Mouse (Mus musculus): ENCODE measurements around the gene Nckap5l. TPM values are rescaled to one million over a fixed set of nuclear protein-coding genes. Genes with fewer than 3 reads are reported as not detected.
A peak's percentile ranks its signal among the peaks of the same experiment; 100 is the strongest.
"Not testable (repeated sequence)": the region's sequence is repeated elsewhere in the genome, so short reads cannot be mapped to it uniquely, and the experiment has no call there.

Gene Nckap5l
- total RNA-seq, 2 experiments from 2014 or later: 6.9 to 8.8 TPM

GRCm38 (mm10) chr15:99470971-99471676, 13.6 kb upstream of the Nckap5l start:
- DNase-seq: peak; percentile 71 to 74
- intact Hi-C loops (cut with DNase I): loop anchor here (1.0 to 5.0 kb wide), 2 partner anchors 55 to 154 kb away; no protein-coding TSS in a partner anchor

GRCm38 (mm10) chr15:99470224-99470761, 12.7 kb upstream of the Nckap5l start:
- peak; percentile 49 to 62 for DNase-seq
- intact Hi-C loops (cut with DNase I): loop anchor here (5.0 kb wide), 1 partner anchor 153 kb away; no protein-coding TSS in a partner anchor

GRCm38 (mm10) chr15:99469736-99470135, 12.2 kb upstream of the Nckap5l start:
- intact Hi-C loops (cut with DNase I): loop anchor here (5.0 kb wide), 1 partner anchor 152 kb away; no protein-coding TSS in a partner anchor
- peak in 1 of 2 experiments; percentile 24 for DNase-seq

- intact Hi-C loops (cut with DNase I): no loop called here
These were observed 11.5 kb upstream of the Nckap5l start for GRCm38 (mm10) chr15:99469067-99469466.

GRCm38 (mm10) chr15:99463194-99463593, 5.6 kb upstream of the Nckap5l start:
- DNase-seq: no peak
- intact Hi-C loops (cut with DNase I): no loop called here

More at GRCm38 (mm10) chr15:99469067-99469466, 11.5 kb upstream of the Nckap5l start:
- peak; percentile 80 to 86 for DNase-seq

- DNase-seq: peak; percentile 70 to 81
- intact Hi-C loops (cut with DNase I): loop anchor here (5.0 kb wide), 1 partner anchor 135 kb away; no protein-coding TSS in a partner anchor
These were observed 464 bp downstream of the Nckap5l start for GRCm38 (mm10) chr15:99456963-99457605.

DNA sequence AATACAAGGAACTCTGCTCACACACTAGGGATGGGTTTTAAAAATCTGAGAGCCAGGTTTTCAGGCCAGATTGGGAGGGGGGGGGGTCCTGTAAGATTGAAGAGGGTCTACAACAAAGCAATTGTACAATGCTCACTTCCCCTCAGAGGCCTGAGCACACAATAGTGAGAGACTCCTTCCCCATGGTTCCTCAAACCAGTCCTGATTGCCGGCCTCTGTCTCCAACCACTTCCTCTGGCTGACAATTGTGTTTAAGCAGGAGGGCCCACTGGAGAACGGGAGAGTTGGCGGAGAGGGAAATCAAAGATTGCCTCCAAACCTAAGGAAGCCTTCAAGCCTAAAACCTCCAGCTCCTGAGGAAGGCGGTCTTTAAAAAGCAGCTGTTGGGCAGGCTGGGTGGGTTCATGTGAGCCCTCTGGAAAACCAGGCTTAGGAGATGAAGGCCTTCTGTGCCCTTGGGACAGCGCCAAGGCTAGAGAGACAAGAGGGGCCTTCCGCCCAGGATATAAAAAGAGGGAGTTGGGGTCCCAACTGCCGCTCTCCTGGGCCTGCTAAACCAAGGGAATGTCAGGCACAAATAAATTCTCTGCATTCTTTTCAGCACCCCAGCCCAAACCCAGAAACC, 1.1 kb downstream of the Nckap5l start:
- intact Hi-C loops (cut with DNase I): loop anchor here (5.0 kb wide), 1 partner anchor 134 kb away; no protein-coding TSS in a partner anchor
- peak in 1 of 2 experiments; percentile 29 for DNase-seq

DNA sequence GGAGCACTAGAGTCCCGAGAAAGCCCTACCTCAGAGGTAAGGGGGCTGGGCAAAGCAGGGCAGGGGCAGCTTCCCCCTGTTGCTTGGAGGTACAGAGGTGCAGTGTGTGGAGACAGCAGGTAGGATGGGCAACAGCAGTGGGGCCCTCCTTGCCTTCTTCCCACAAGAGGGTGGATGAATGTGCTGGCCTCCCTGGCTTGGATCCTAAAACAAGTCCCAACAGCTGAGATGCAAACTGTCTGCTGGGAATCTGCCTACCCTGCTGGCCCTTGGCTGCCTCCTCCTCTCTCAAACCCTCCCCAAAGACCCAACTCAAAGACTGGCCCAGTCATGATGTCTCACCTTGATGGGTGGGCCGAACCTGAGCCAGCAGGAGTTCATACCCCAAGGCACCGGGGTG, 2.1 kb downstream of the Nckap5l start:
- intact Hi-C loops (cut with DNase I): loop anchor here (5.0 kb wide), 1 partner anchor 133 kb away; no protein-coding TSS in a partner anchor
- no peak for DNase-seq

DNA sequence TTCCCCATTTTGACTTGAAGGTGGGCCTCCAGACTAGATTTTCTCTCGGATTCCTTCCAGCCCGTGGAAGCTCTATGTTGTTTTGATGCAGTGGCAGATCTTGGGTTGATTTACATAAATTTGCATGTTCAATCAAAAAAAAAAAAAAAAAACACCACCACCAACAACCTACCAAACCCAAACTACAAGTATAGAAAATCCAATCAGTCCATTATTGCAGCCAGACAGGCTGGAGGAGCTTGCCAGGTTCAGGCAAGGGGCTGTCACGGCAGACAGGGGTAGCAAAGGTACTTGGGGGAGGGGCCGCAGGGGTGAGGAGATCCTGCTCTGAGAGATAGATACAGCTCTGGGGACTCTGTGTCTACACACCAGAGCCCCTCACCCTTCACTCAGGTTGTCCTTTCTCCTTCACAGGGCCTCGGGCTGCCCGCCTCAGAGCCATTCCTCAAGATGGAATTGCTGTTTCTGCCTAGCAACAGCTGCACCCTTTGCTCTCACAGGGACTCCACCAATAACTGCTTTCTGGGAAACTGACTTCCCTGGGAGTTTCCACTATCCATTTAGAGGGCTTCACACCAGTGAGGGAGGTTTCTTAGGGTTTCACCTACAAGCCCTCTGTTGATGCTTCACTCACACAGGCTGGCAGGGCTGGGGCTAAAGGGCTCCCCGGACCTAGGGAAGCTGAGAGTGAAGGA, 2.8 kb downstream of the Nckap5l start:
- intact Hi-C loops (cut with DNase I): loop anchor here (5.0 kb wide), 1 partner anchor 132 kb away; no protein-coding TSS in a partner anchor
- DNase-seq: no peak

DNA sequence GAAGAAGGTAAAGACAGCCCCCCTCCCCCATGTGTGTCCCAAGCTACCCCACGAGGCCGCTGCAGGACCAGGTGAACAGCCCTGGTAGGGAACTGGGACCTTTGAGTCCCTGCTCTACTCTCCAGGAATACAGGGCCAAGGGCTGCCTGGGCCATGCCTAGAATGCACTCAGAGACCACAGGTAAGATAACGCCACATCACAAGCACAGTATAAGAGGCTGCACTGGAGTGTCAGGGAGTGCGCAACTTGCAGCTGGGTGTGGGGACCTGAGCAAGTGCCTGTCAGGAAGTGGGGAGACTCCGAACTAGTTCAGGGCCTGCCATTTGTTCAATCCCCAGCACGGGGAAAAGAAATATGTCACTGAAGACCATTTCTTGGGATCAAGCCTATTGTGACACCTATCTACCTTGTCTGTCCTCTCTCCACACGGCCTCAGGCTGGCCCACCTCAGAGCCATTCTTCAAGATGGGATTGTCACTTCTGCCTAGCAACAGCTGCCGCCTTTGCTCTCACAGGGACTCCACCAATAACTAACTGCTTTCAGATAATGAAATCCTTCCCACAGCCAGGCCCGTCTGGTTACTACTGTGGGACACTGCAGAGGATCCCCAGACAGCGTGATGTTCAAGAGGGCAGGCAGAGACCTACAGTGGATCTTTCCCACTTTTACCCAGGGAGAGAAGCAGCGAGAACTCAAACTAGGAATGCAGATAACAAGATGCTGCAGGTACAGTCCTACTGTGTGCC, 4.2 kb downstream of the Nckap5l start:
- intact Hi-C loops (cut with DNase I): no loop called here
- no peak for DNase-seq

DNA sequence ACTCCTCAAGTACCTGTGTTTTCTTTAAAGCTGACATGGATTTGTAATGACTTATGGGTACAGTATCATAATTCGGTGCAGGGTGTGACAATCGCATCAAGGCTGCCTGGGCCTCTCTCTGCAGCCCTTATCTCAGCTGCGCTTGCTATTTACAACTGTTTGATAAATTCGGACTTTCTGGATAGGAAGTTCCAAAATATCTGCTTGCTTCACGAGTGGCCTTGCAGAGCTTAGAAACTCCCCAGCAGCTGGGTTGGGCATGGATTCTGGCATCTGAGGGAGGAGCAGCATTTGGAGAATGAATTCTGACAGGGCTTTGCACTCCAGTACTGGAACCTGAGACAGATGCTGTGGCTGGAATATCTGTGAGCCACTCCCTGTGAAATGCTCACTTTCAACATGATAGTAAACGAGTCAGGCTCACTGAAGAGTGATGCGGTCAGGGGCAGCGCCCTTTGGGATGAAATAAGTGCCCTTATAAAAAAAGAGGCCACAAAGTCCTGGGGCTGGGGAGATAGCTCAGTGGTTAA, 7.7 kb downstream of the Nckap5l start:
- intact Hi-C loops (cut with DNase I): no loop called here
- no peak for DNase-seq

- intact Hi-C loops (cut with DNase I): no loop called here
- DNase-seq: peak; percentile 56 to 71
These were observed 8.3 kb downstream of the Nckap5l start for GRCm38 (mm10) chr15:99449131-99449750.

DNA sequence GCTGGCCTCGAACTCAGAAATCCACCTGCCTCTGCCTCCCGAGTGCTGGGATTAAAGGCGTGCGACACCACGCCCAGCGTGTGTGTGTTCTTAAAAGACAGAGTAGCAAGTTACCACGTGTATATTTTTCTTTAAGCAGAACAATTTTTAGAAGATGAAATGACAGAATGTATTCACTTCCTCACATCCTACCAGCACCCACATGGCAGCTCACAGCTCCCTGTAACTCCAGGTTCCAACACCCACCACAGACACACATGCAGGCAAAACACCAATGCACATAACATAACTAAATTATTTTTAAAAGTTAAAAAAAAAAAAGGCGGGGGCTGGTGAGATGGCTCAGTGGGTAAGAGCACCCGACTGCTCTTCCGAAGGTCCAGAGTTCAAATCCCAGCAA, 11.4 kb downstream of the Nckap5l start:
- DNase-seq; intact Hi-C loops (cut with DNase I): not testable (repeated sequence)

- DNase-seq: no peak
- intact Hi-C loops (cut with DNase I): no loop called here
These were observed 12.0 kb downstream of the Nckap5l start for GRCm38 (mm10) chr15:99445567-99445966.

DNA sequence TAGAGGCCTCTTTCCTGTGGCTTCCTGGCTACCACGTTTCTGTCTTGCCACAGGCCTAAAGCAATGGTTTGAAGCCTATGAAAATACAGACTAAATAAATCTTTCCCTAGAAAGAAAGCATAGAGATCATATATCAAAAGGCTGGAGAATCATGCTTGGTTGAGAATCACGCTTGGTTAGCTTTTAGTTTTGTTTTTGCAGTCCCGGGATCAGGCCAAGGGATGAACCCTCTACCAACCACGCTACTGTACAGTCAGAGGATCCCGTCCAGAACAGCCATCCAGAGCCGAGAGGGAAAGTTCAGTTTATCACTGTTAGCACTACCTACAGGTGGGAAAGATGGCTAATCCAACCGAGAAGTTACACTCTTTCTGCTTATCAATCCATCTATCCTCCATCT, 15.2 kb downstream of the Nckap5l start:
- intact Hi-C loops (cut with DNase I): no loop called here
- no peak for DNase-seq

DNA sequence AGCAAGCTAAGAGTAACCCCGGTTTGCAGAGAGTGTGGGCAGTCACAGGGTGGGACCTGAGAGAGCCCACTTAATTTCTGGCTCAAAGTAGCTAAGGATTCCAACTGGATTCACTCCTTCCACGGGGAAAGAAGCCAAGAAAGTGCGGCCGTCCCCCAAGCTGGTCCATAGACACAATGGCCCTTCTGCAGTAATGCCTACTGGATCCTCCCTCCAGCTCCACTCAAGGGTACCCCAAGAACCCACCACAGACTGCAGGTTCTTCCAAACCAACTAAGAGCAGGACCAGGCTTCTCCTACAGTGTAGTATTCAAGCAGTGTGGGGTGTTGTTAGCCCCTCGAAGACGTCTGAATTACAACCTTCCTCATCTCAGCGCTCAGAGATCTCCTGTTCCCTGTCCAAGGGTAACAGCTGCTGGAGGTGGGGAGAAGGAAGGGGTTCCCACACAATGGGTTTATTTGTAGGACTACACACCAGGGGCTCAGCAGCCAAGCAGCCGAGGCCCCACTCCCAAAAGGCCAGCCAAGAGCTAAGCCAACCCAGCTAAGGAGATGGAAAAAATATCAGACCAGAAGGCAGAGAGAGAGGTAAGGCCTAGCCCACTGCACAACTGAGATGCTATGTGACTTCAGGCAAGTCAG, 16.6 kb downstream of the Nckap5l start:
- intact Hi-C loops (cut with DNase I): no loop called here
- DNase-seq: no peak

GRCm38 (mm10) chr15:99440112-99440815, 17.3 kb downstream of the Nckap5l start:
- intact Hi-C loops (cut with DNase I): no loop called here
- peak in 1 of 2 experiments; percentile 32 for DNase-seq
